Mouse (Mus musculus): ENCODE measurements at regions not wholly inside any gene's neighbourhood (a gene's known extent, or its start where the extent isn't known, plus 50 kb on each side); places are given as distances from the start of the nearest gene placed in this dataset.

GRCm38 (mm10) chr7:136515376-136515775 is 379.0 kb upstream of the Mgmt start:
- Histone ChIP-seq H3K27me3 (ENCODE audit: control insufficient read depth, insufficient read depth, insufficient read length) (no peaks in the 10 kb centered on the region), H3ac (ENCODE audit: control insufficient read depth, insufficient read length, low read depth) (no peak overlapping the region), H3K4me3 (ENCODE audit: insufficient read depth, poor library complexity, severe bottlenecking) (no peak overlapping the region), H3K36me3 (ENCODE audit: control insufficient read depth, insufficient read depth) (no peaks in the 10 kb centered on the region), H3K79me3 (ENCODE audit: low read depth) (no peaks in the 10 kb centered on the region), H3K79me2 (ENCODE audit: control insufficient read depth, insufficient read depth) (no peaks in the 10 kb centered on the region)
- TF ChIP-seq MYOG (IDR thresholded peaks at IDR 0.05; ENCODE audit: control insufficient read depth, extremely low read depth, insufficient read length): no peak
- TF ChIP-seq CTCF (IDR thresholded peaks at IDR 0.05; ENCODE audit: control insufficient read depth, insufficient read depth, insufficient read length): no peak
- no peak for TF ChIP-seq USF1 (IDR thresholded peaks at IDR 0.05; ENCODE audit: low read depth)
- TF ChIP-seq MYOD1 (IDR thresholded peaks at IDR 0.05; ENCODE audit: control insufficient read depth, insufficient read length, low read depth): no peak
- no peak for TF ChIP-seq CEBPB (IDR thresholded peaks at IDR 0.05; ENCODE audit: low read depth)
- no peak for TF ChIP-seq MAX (IDR thresholded peaks at IDR 0.05)
- no peak for TF ChIP-seq FOSL1 (IDR thresholded peaks at IDR 0.05; ENCODE audit: insufficient read depth, low read length, poor library complexity, severe bottlenecking)

GRCm38 (mm10) chr7:136525821-136526220 is 368.6 kb upstream of the Mgmt start:
- H3K36me3 ChIP-seq (ENCODE audit: control insufficient read depth, insufficient read depth): no peaks in the 10 kb centered on the region
- TF ChIP-seq FOSL1 (IDR thresholded peaks at IDR 0.05; ENCODE audit: insufficient read depth, low read length, poor library complexity, severe bottlenecking) (no peak), CTCF (IDR thresholded peaks at IDR 0.05; ENCODE audit: control insufficient read depth, insufficient read depth, insufficient read length) (no peak), MAX (IDR thresholded peaks at IDR 0.05) (no peak), USF1 (IDR thresholded peaks at IDR 0.05; ENCODE audit: low read depth) (no peak), CEBPB (IDR thresholded peaks at IDR 0.05; ENCODE audit: low read depth) (no peak), MYOG (IDR thresholded peaks at IDR 0.05; ENCODE audit: control insufficient read depth, extremely low read depth, insufficient read length) (no peak), MYOD1 (IDR thresholded peaks at IDR 0.05; ENCODE audit: control insufficient read depth, insufficient read length, low read depth) (no peak)

GRCm38 (mm10) chr7:136530006-136530785 is 364.2 kb upstream of the Mgmt start:
- Histone ChIP-seq H3K36me3 (ENCODE audit: control insufficient read depth, insufficient read depth) (no peaks in the 10 kb centered on the region), H3K79me3 (ENCODE audit: low read depth) (no peaks in the 10 kb centered on the region), H3ac (ENCODE audit: control insufficient read depth, insufficient read length, low read depth) (no peak overlapping the region), H3K4me3 (ENCODE audit: insufficient read depth, poor library complexity, severe bottlenecking) (no peak overlapping the region), H3K79me2 (ENCODE audit: control insufficient read depth, insufficient read depth) (no peaks in the 10 kb centered on the region), H3K27me3 (ENCODE audit: control insufficient read depth, insufficient read depth, insufficient read length) (no peaks in the 10 kb centered on the region)
- TF ChIP-seq MAX (IDR thresholded peaks at IDR 0.05): no peak
- no peak for TF ChIP-seq MYOD1 (IDR thresholded peaks at IDR 0.05; ENCODE audit: control insufficient read depth, insufficient read length, low read depth)
- TF ChIP-seq CTCF (IDR thresholded peaks at IDR 0.05; ENCODE audit: control insufficient read depth, insufficient read depth, insufficient read length): no peak
- TF ChIP-seq FOSL1 (IDR thresholded peaks at IDR 0.05; ENCODE audit: insufficient read depth, low read length, poor library complexity, severe bottlenecking): no peak
- TF ChIP-seq USF1 (IDR thresholded peaks at IDR 0.05; ENCODE audit: low read depth): no peak
- no peak for TF ChIP-seq MYOG (IDR thresholded peaks at IDR 0.05; ENCODE audit: control insufficient read depth, extremely low read depth, insufficient read length)
- TF ChIP-seq CEBPB (IDR thresholded peaks at IDR 0.05; ENCODE audit: low read depth): no peak

More at GRCm38 (mm10) chr7:136525821-136526220, 368.6 kb upstream of the Mgmt start:
- no peak overlapping the region for H3ac ChIP-seq (ENCODE audit: control insufficient read depth, insufficient read length, low read depth)
- H3K4me3 ChIP-seq (ENCODE audit: insufficient read depth, poor library complexity, severe bottlenecking): no peak overlapping the region
- no peaks in the 10 kb centered on the region for H3K79me2 ChIP-seq (ENCODE audit: control insufficient read depth, insufficient read depth)
- no peaks in the 10 kb centered on the region for H3K27me3 ChIP-seq (ENCODE audit: control insufficient read depth, insufficient read depth, insufficient read length)
- H3K79me3 ChIP-seq (ENCODE audit: low read depth): no peaks in the 10 kb centered on the region

DNA sequence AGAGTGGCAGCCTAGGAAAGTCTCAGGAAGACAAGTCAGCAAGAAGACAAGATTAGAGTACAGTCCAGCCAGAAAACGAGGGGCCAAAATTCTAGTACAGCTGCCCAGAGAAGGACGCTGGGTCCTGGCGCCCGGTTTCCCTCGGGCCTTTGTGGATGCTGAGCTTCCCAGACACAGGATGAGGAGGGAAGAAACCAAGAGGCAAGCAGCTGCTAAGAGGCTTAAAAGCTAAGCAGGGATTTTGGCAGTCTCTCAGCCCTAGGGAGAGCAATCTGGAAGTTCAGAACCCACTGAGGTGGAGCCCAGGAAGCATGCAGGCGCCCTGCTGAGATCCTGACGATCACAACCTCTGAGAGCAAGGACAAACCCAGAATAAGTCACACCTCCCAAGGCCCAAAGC is 363.1 kb upstream of the Mgmt start:
- Histone ChIP-seq H3K79me2 (ENCODE audit: control insufficient read depth, insufficient read depth) (no peaks in the 10 kb centered on the region), H3K4me3 (ENCODE audit: insufficient read depth, poor library complexity, severe bottlenecking) (no peak overlapping the region), H3ac (ENCODE audit: control insufficient read depth, insufficient read length, low read depth) (no peak overlapping the region), H3K79me3 (ENCODE audit: low read depth) (no peaks in the 10 kb centered on the region), H3K27me3 (ENCODE audit: control insufficient read depth, insufficient read depth, insufficient read length) (no peaks in the 10 kb centered on the region), H3K36me3 (ENCODE audit: control insufficient read depth, insufficient read depth) (no peaks in the 10 kb centered on the region)
- no peak for TF ChIP-seq MYOG (IDR thresholded peaks at IDR 0.05; ENCODE audit: control insufficient read depth, extremely low read depth, insufficient read length)
- TF ChIP-seq CTCF (IDR thresholded peaks at IDR 0.05; ENCODE audit: control insufficient read depth, insufficient read depth, insufficient read length): no peak
- no peak for TF ChIP-seq MYOD1 (IDR thresholded peaks at IDR 0.05; ENCODE audit: control insufficient read depth, insufficient read length, low read depth)
- TF ChIP-seq MAX (IDR thresholded peaks at IDR 0.05): no peak
- TF ChIP-seq CEBPB (IDR thresholded peaks at IDR 0.05; ENCODE audit: low read depth): no peak
- TF ChIP-seq FOSL1 (IDR thresholded peaks at IDR 0.05; ENCODE audit: insufficient read depth, low read length, poor library complexity, severe bottlenecking): no peak
- TF ChIP-seq USF1 (IDR thresholded peaks at IDR 0.05; ENCODE audit: low read depth): no peak

DNA sequence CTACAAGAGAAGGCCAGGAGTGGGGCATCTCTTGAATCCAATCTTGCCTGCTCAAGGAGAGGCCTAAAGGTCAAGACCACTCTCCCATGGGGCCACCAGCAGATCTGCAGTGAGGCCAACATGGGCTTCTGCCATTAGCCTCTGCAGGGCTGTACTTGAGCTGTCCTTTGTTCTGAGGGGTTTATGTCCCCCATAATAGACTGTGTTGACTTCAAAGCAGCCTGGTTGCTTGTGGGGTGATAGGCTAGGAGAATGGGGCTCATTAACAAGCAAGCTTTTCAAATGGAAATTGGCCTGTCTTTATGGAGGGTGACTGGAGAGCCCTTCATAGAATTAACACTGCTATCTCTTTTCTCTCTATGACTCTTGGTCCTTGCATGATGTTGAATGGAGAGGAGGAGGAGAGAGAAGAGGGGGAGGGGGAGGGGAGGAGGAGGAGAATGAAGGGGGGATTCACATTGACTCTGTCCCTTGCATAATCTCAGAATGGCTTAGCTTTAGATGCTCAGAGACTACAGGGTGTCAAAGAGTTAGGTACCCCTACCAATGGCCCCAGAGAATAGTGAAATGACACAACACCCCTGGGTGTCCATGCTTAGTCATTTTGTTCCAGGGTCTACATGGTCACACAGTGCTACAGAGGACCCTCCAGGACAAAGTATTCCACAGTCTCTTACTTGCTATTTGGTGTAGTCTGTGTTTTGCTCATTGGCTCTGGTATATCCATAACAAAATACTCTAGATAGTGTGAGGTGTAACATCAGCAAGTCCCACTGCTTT is 352.3 kb upstream of the Mgmt start:
- TF ChIP-seq MAX (IDR thresholded peaks at IDR 0.05): no peak
- no peak for TF ChIP-seq CTCF (IDR thresholded peaks at IDR 0.05; ENCODE audit: control insufficient read depth, insufficient read depth, insufficient read length)
- TF ChIP-seq FOSL1 (IDR thresholded peaks at IDR 0.05; ENCODE audit: insufficient read depth, low read length, poor library complexity, severe bottlenecking): no peak
- no peak for TF ChIP-seq CEBPB (IDR thresholded peaks at IDR 0.05; ENCODE audit: low read depth)
- TF ChIP-seq MYOG (IDR thresholded peaks at IDR 0.05; ENCODE audit: control insufficient read depth, extremely low read depth, insufficient read length): no peak
- TF ChIP-seq USF1 (IDR thresholded peaks at IDR 0.05; ENCODE audit: low read depth): no peak
- no peak for TF ChIP-seq MYOD1 (IDR thresholded peaks at IDR 0.05; ENCODE audit: control insufficient read depth, insufficient read length, low read depth)
- no peak overlapping the region for H3K4me3 ChIP-seq (ENCODE audit: insufficient read depth, poor library complexity, severe bottlenecking)
- H3ac ChIP-seq (ENCODE audit: control insufficient read depth, insufficient read length, low read depth): no peak overlapping the region
- no peaks in the 10 kb centered on the region for H3K27me3 ChIP-seq (ENCODE audit: control insufficient read depth, insufficient read depth, insufficient read length)
- H3K79me3 ChIP-seq (ENCODE audit: low read depth): no peaks in the 10 kb centered on the region
- no peaks in the 10 kb centered on the region for H3K36me3 ChIP-seq (ENCODE audit: control insufficient read depth, insufficient read depth)
- H3K79me2 ChIP-seq (ENCODE audit: control insufficient read depth, insufficient read depth): no peaks in the 10 kb centered on the region
